Mouse (Mus musculus) ES-Bruce4 (cell line): Measurements from ENCODE around the gene Abhd14b. TPM values are rescaled to one million over a fixed set of nuclear protein-coding genes. Genes with fewer than 3 reads are reported as not detected.
A peak's percentile ranks its signal among the peaks of the same experiment; 100 is the strongest.

Experiments used
- H3K27ac ChIP-seq: 2 replicates; pipeline ENCODE4 v1.5.1; 2012; ENCODE audit warnings: low read length, inconsistent platforms; ENCODE audit not compliant: insufficient read depth
- H3K27me3 ChIP-seq: 2 replicates; pipeline ENCODE4 v1.6.1; 2012; ENCODE audit warnings: mild to moderate bottlenecking, low read length, inconsistent platforms; ENCODE audit not compliant: control insufficient read depth, poor library complexity, insufficient read depth, severe bottlenecking
- H3K36me3 ChIP-seq: 2 replicates; pipeline ENCODE4 v1.6.1; 2012; ENCODE audit warnings: inconsistent platforms, mild to moderate bottlenecking, low read length, moderate library complexity; ENCODE audit not compliant: control insufficient read depth, poor library complexity, insufficient read depth, severe bottlenecking
- H3K4me1 ChIP-seq: one replicate; pipeline ENCODE4 v1.8.1; 2011; ENCODE audit warnings: low read length; ENCODE audit not compliant: control insufficient read depth, insufficient read depth
- H3K4me3 ChIP-seq: 2 replicates; pipeline ENCODE4 v1.5.1; 2011; ENCODE audit warnings: low read depth, mild to moderate bottlenecking, low read length
- H3K9ac ChIP-seq: 2 replicates; pipeline ENCODE4 v1.6.1; 2012; ENCODE audit warnings: low read depth, mild to moderate bottlenecking, inconsistent platforms; ENCODE audit not compliant: poor library complexity, severe bottlenecking
- H3K9me3 ChIP-seq: replicated peaks from 2 replicates; pipeline ENCODE4 v1.6.1; 2012; ENCODE audit warnings: mild to moderate bottlenecking, low read length, inconsistent platforms; ENCODE audit not compliant: control insufficient read depth, poor library complexity, insufficient read depth, severe bottlenecking
- CTCF ChIP-seq: IDR thresholded peaks from one replicate; pipeline ENCODE4 v1.8.1; 2011; ENCODE audit warnings: low read depth, low read length
- EP300 ChIP-seq: IDR thresholded peaks from 2 replicates; pipeline ENCODE4 v1.6.1; 2011; ENCODE audit warnings: low read depth, low read length; ENCODE audit not compliant: insufficient read depth
- POLR2A ChIP-seq: IDR thresholded peaks from one replicate; pipeline ENCODE4 v1.8.1; 2011; ENCODE audit warnings: low read length; ENCODE audit not compliant: insufficient read depth
- polyA plus RNA-seq: library from polyadenylated mRNA; stranded (reverse); fragments of >200 nt; gene quantifications from 2 replicates; pipeline ENCODE4 v1.2.4, GENCODE M21; 2011; ENCODE audit warnings: low read depth; ENCODE audit not compliant: missing spikeins, insufficient read depth, insufficient read length

Abhd14b gene
- polyA plus RNA-seq, 1 experiment, result 6.7 TPM

DNA sequence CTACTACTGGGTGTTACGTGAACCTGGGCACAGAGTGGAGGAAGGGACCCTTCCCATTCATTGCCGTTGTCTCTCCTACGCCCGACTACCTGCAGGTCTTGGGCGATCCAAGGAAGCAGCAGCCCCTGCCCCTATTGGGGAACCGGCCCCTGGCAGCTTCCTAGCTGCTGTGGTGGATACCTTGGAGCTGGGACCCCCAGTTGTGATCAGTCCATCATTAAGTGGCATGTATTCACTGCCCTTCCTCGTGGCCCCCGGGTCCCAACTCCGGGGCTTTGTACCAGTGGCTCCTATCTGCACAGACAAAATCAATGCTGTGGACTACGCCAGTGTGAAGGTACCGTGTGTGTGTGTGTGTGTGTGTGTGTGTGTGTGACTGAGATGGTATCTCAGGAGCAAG is 4.0 kb downstream of the Abhd14b start:
- H3K4me3 ChIP-seq, result no peak overlapping the region
- TF ChIP-seq POLR2A (no peak), CTCF (no peak), EP300 (no peak)
- no peaks in the 10 kb centered on the region for H3K9me3 ChIP-seq
- H3K9ac ChIP-seq, result no peak overlapping the region
- no peak overlapping the region for H3K27ac ChIP-seq
- H3K4me1 ChIP-seq, result peaks cover 8% of the 10 kb centered on the region
- no peaks in the 10 kb centered on the region for H3K27me3 ChIP-seq
- H3K36me3 ChIP-seq, result no peaks in the 10 kb centered on the region

DNA sequence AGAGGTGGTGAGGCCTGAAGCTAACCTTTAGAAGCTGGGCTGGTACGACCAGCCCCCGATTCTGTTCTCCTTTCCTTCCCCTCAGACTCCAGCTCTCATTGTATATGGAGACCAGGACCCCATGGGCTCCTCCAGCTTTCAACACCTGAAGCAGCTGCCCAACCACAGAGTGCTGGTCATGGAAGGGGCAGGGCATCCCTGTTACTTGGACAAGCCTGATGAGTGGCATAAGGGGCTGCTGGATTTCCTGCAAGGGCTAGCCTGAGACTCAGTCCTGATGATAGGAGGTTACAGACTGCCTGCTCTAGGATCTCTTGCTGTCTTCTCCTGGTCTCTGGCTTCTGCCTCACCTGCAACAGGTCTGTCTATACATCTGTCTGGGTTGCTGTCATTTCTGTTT is 4.6 kb downstream of the Abhd14b start:
- no peak for TF ChIP-seq EP300
- TF ChIP-seq CTCF, result no peak
- no peak for TF ChIP-seq POLR2A
- H3K36me3 ChIP-seq, result no peaks in the 10 kb centered on the region
- H3K4me3 ChIP-seq, result no peak overlapping the region
- 0 out of 2 replicates have a peak overlapping the region, but pooled peaks have one; percentile 48 for H3K27ac ChIP-seq
- no peak overlapping the region for H3K9ac ChIP-seq
- no peaks in the 10 kb centered on the region for H3K27me3 ChIP-seq
- peaks cover 12% of the 10 kb centered on the region for H3K4me1 ChIP-seq
- H3K9me3 ChIP-seq, result no peaks in the 10 kb centered on the region

DNA sequence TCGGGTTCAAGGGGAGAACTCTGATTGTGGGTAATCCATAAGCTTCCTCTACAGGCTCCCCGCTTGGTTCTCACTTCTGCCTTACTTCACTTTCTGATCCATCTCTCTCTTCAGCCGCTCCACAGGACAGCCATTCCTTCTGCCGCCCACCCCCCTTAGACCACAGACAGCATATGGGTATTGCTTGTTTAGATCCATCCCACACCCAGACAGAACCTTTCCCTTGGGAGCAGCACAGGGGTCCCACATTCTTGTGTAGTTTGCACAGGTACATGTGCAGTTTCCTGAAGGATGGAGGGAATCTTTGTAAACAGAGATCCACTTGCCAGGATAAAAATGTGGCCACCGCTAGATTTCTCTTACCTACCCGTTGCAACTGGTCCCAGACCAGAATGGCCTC is 5.1 kb downstream of the Abhd14b start:
- TF ChIP-seq EP300, result no peak
- no peak for TF ChIP-seq POLR2A
- TF ChIP-seq CTCF, result no peak
- Histone ChIP-seq H3K4me1 (peaks cover 14% of the 10 kb centered on the region), H3K27ac (peak overlapping the region; percentile 48; the same call in 1 of the 2 replicates), H3K9me3 (no peaks in the 10 kb centered on the region), H3K4me3 (peak overlapping the region; percentile 65), H3K9ac (peak overlapping the region; percentile 82; the same call in 1 of the 2 replicates), H3K36me3 (no peaks in the 10 kb centered on the region), H3K27me3 (no peaks in the 10 kb centered on the region)

DNA sequence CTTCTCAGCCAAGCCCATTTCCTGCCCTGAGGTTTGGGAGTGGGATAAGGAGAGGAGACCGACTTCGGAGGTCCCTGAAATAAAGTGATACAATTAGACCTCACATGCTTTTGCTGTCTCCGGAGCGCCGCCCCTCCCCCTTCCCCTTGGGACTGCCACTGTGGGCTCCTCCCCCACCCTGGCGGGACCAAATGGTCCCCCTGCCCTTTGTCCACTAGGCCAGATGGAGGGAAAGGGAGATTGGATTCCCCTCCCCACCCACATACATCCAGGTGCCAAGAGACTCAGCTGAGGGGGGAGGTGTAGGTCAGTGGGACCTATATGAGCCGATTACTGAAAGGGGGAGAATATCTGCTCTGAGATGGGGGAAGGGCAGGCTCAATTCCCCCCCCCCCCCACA is 5.6 kb downstream of the Abhd14b start:
- Histone ChIP-seq H3K9me3 (no peaks in the 10 kb centered on the region), H3K4me1 (peaks cover 15% of the 10 kb centered on the region), H3K27ac (peak overlapping the region; percentile 48), H3K27me3 (no peaks in the 10 kb centered on the region), H3K9ac (peak overlapping the region; percentile 82), H3K4me3 (peak overlapping the region; percentile 65), H3K36me3 (no peaks in the 10 kb centered on the region)
- TF ChIP-seq CTCF (no peak), EP300 (no peak)

DNA sequence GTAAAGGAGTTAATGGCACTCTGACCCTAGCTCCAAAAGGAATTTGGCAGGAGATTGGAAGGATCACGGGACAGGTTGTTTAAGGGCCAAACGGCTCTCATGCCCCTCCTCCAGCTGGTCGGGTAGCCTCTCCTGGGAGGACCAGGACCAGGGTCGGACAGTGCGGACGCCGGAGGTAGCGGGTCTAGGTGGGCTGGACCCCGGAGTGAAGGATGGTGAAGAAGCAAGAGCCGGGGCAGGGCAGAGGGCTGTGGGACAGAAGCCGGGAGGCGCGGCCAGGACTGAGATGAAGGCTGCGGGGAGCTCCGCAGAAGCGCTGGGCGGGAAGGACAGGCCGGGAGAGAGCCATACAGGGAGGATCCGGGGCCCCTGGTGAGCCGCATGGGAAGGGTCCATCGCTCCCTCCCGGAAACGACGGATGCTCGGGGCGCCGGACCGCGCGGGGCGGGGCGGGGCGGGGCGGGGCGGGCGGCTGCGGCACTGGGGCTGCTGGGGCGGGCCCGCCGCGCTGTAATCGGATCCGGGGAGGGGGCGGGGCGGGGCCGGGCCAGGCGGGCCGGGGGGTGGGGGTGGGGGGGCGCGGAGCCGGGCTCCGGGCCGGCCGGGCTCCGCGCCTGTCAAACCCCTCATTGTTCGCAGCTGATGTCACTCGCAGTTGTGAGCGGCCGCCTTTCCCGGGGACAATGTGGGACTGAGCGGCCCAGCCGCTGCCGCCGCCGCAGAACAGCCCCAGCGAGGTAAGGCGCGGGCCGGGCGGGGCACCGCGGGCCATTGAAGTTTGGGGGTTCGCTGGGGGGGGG is 6.2 kb downstream of the Abhd14b start, which contains the start of gene Pcbp4:
Gene Pcbp4, plus strand, starts transcription at position 21 of the 800 bp plus-strand sequence.
- no peaks in the 10 kb centered on the region for H3K36me3 ChIP-seq
- H3K9me3 ChIP-seq, result no peaks in the 10 kb centered on the region
- no peaks in the 10 kb centered on the region for H3K27me3 ChIP-seq
- peaks cover 15% of the 10 kb centered on the region for H3K4me1 ChIP-seq
- H3K4me3 ChIP-seq, result peak within 1 kb of the TSS; percentile 65
- H3K27ac ChIP-seq, result peak within 1 kb of the TSS; percentile 90
- TF ChIP-seq POLR2A, result no peak
- TF ChIP-seq CTCF, result no peak
- no peak for TF ChIP-seq EP300
- peak within 1 kb of the TSS; percentile 82 for H3K9ac ChIP-seq

DNA sequence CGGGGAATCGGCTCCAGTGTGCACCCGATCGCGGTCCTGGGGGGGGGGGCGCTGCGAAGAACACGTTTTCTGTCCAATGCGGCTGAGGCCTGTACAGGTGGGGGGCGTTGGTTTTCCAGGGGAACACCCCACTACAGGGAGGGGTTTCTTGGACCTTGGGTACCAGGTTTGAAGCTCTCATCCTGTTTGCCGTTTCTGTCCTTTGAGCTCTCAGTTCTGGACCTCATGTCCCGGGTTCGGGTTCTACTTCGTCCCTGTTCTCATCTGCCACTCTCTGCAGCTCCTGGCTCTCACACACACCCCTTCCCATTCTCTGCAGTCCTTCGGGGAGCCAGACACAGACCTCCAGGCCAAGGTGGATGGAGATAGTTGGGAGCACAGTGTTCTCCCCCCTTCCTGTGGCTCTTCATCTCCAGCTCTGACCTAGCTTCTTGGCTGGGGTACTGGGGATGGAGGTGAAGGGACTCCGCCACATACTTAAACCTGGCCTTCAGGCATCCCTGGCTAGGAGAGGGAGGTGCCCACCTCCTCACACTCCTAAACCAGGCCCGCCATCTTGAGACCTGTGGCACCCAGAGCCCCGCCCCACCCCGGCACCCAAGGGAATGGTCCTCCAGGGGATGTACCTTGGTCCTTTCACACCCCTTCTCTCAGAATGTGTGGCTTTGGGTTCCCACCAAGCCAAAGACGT is 7.0 kb downstream of the Abhd14b start:
- no peak for TF ChIP-seq CTCF
- no peak for TF ChIP-seq POLR2A
- TF ChIP-seq EP300, result no peak
- H3K27me3 ChIP-seq, result no peaks in the 10 kb centered on the region
- no peaks in the 10 kb centered on the region for H3K36me3 ChIP-seq
- peak overlapping the region; percentile 65 for H3K4me3 ChIP-seq
- H3K4me1 ChIP-seq, result peaks cover 15% of the 10 kb centered on the region
- no peaks in the 10 kb centered on the region for H3K9me3 ChIP-seq
- H3K27ac ChIP-seq, result peak overlapping the region; percentile 90
- H3K9ac ChIP-seq, result peak overlapping the region; percentile 82
